Mouse (Mus musculus) frontal cortex, postnatal 10 days (tissue): ENCODE data around the gene Tfip11.

ENCODE experiments used
- DNase-seq, 2 experiments: peaks; one replicate each; pipeline ENCODE4 v3.0.0; 2022; ENCODE audit warnings: low spot score in 2 of 2, mixed read lengths in 1 of 2

The Tfip11 gene

DNA sequence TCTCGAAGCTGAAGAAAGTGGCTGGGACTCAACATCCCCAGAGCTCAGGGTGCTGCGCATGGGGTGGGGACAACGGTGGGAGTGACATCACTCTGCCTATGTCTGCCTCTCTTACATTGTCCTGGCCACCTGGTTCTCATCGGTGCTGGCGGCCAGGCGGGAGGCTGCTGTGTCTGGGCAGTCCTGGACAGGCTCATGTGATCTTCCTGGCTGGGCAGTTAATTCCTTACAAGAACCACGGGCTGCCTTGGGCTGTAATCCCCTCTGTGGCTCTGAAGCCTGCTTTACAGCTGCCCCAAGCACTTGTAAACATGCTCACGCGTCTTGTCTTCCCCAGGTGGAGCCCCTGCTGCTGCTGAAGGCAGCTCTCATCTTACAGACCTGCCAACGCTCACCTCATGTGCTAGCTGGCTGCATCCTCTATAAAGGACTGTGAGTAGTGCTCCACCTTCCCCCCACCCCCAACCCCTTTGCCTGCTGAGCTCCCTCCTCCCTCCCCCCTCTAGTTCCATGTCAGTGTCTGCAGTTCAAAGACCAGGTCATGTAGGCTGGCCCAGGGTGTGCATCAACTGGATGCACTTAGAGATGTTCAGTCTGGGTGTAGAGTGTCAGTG lies 38.1 kb downstream of the Tfip11 start:
- DNase-seq = no peak

DNA sequence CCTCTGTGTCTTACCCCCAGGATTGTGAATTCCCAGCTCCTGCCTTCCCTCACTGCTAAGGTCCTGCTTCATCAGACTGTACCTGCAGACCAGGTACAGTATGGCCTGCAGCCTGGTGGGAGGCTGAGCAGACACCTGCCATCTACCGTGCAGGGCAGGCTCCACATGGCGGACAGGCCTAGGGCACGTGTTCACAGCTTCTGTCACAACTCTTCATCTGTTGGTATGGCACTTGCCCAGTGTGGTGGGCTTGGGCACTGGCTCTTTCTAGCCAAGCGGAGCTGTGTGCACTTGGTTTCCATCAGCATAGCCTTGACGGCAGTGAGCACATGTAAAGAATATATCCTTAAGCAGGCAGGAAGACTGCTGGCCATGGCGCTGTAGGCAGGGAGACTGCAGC lies 40.7 kb downstream of the Tfip11 start:
- DNase-seq = no peak

DNA sequence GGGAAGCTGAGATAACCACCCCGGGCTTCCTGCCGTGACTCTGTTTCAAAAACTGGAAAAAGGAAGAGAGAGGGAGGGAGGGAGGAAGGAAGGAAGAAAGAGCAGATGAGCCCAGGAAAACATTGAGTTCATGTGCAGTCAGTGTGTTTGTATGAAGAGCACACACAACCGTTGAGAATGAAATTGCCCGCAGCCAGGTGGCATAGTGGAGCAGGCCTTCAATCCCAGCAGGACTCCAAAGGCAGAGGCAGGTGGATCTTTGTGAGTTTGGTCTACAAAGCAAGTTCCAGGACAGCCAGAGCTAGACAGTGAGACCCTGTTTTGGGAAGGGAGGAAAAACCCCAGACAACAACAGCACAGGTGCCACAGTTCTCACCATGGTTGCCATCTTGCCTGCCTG lies 41.2 kb downstream of the Tfip11 start:
- no peak for DNase-seq

DNA sequence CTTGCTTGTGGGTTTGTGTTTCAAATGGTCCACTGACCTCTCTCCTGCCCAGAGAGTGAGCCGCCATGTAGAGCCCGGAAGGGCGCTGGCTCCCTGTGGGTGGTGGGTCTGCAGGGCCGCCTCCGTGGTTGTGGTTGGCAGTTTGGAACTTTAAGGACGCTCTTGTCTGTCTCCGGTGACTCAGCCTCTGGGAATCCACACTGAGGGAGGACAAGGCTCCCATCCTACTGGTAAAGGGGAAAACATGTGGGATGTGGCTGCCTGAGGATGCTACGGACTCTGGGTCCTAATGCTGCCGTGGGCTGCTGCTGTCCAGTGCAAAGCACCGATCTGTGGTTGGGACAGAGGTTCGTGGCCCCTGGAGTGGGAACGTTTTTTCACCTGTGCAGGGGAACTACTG lies 41.8 kb downstream of the Tfip11 start:
- DNase-seq = no peak

DNA sequence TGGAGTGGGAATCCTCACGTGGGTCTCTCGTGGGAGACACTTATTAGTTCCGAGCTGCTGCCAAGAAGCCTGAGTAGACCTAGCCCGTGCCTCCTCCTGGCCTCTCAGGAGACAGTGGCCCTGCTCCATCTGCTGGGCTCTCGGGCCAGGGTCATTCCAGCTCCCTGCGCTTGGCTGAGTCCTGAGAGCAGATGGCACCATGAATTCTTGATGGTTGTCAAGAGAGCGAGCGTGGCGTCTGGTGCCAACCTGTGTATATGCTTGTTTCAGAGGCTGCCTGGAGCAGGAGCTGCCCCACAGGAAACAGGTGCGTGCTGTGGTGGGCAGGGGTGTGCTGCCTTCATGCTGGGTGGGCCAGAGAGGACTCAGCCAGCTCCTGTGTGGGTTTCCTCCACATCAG lies 42.5 kb downstream of the Tfip11 start:
- no peak for DNase-seq

DNA sequence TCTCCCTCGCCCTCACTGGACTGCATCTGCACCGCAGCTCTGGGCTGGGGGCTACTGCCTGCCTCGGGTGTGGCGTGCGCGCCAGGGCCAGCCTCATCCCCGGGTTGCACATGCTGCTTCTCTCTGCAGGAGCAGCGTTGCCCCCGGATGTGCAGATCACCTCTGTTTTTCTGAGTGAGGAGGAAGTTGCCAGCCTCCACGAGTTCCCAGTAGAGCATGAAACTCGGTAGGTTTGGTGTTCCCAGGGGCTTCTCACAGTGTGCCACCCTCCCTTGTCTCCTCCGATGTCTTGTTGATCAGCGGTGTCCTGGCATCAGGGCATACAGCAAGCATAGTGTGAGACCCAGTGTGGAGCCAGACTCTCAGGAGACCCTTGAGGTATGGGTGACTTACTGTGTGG lies 43.2 kb downstream of the Tfip11 start:
- no peak for DNase-seq

DNA sequence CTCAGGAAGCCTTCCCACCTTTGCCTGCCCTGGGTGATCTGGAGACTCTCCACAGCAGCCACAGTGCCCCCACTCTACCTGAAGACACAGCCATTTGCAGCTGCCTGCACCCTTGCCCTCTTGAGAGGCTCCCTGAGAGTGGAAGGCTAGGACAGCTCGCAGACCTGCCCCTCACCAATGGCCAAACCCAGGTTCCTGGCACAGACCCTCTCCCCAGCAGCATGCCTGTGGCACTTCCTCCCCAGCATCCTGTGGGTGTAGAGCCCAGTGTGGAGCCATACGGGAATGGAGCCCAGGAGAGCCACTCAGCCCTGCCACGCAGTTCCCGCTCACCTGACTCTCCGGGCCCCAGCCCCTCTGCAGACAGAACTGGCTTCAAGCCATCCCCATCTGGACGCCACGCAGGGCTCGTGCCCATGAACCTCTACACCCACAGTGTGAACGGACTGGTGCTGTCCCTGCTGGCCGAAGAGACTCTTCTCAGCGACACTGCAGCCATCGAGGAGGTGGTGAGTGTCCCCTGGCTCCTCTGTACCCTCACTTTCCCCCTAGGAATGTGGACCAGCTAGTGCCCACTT lies 44.2 kb downstream of the Tfip11 start:
- no peak for DNase-seq

DNA sequence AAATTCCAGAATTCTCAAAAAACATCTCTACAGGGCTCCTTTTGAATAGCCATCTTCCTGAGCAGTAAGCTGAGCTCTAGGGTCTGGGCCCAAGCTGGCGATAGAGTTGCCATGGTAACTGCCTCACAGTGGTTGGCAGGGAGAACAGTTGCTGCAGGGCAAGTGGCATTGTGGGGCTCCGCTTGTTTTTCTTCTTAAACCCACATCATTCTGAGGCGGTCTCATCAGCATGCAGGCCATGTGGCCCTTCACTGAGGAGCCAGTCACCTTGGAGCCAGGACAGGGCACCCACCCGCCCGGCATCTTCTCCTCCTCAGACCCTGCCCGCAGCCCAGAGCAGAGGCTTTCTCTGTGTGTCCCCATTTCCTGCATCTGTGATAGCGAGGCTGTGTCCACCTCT lies 45.8 kb downstream of the Tfip11 start:
- DNase-seq = peak; percentile 75 to 76

DNA sequence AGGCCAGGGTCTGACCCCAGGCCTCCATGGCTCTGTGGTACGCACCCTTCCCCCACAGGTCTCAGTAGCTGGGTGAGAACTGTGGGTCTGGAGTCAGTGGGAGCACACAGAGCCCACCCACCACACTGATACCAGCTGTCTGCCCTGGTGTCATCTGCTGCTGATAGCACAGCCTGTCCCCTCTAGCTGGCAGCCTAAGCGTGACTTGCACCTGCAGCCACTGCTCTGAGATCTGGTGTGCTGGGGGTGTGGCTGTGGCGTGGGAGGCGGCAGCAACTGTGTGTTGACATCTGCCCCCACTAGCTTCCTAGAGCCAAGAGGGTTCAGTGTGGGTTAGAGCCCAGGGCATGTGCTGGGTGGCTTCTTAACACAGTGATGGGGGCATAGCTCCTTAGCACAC lies 50.0 kb downstream of the Tfip11 start:
- no peak for DNase-seq

DNA sequence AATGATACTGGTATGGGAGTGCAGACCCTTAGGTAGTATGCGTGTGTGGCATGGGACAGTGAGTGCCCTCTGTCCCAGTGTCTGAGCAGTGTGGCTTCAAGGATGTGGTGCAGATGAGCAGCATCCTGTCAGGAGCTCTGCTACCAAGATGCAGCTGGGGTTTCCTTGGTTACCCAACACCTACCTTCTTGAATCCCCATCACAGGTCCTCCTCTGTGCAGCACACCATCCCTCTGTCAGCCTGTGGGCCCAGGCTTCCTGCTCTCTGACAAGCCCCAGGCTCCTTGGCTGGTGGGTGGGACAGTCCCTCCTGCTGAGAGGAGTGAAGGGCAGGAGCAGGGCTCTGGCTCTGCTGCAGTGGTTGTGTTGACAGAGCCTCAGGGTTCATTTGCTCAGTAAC lies 51.2 kb downstream of the Tfip11 start:
- DNase-seq = no peak

DNA sequence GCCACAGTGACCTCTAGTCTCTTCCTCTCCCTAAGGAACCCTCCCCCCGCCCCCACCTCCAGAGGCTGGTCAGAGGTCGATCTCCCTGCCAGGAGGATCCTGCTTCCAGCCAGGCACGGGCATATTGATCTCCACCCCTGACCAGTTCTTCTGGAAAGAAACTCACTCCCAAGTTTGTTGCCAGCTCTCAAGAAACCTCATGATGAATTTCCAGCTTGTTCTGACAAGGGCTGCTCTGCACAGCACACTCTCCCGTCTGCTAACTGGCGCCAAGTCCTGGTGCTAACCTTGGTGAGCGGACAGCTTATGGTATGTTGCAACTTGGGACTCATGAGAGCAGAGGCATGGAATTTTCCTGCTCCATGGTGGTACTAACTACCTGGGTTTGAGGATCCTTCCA lies 52.6 kb downstream of the Tfip11 start:
- no peak for DNase-seq

DNA sequence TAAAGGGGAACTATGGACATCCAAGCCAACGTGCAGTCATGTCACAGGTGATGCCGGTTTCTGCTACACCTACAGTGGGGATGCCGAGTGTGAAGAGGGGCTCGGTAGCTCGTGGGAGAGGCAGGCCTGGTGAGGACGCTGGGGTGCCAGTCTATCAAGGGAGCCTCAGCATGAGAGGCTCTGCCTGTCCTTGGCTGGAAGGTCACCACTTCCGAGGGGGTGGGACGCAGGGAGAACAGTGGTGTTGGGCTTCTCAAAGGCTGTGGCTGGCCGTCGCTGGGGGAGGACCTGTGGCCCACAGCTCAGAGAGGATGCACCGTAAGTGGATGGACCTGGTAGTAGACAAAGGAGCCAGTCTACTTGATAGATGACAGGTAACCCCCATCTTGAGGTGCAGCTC lies 55.0 kb downstream of the Tfip11 start:
- no peak for DNase-seq

DNA sequence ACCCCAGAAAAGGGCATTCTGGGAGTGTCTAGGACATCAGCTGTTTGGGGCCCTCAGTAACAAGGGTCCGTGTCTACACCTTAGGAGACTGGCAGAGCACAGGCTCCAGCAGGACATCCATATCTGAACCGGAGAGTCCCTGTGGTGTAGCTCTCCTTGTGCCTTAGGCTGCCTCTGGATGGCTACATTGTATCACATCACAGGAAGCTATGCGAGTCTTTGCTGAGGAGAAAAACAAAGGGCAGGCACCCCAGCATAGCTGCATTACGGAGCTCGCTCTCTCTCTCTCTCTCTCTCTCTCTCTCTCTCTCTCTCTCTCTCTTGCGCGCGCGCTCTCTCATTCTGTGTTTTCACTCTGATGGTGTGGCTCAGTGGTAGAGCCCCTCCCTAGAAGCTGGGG lies 55.9 kb downstream of the Tfip11 start:
- DNase-seq = no peak

DNA sequence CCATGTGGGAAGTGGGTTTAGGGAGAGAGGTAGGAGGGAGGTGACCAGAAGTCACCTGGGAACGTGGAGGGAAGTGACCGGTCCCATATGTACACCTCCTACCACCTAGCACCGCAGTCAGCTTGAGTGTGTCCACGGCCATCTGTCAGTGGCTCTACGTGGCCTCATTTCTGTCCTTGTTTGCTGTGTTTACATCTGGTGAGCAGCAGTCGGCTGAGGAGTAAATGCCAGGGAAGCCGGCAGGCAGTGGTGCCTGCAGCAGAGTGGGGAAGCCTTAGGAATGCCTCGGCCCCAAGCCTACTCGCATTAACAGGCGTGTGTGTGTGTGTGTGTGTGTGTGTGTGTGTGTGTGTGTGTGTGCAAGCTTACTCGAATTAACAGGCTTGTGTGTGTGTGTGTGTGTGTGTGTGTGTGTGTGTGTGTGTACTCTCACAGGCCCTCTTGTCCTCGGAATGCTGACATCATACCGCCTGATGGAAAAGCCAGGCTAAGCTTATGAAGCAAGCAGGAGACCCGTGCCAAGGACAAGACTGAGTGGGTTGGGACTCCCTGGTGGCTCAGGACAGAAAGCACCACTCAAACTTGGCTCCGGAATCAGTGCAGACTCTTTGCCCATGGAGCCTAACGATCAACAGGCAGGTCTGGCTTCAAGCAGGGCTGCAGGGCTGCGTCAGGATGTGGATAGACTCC lies 56.6 kb downstream of the Tfip11 start:
- DNase-seq = no peak

DNA sequence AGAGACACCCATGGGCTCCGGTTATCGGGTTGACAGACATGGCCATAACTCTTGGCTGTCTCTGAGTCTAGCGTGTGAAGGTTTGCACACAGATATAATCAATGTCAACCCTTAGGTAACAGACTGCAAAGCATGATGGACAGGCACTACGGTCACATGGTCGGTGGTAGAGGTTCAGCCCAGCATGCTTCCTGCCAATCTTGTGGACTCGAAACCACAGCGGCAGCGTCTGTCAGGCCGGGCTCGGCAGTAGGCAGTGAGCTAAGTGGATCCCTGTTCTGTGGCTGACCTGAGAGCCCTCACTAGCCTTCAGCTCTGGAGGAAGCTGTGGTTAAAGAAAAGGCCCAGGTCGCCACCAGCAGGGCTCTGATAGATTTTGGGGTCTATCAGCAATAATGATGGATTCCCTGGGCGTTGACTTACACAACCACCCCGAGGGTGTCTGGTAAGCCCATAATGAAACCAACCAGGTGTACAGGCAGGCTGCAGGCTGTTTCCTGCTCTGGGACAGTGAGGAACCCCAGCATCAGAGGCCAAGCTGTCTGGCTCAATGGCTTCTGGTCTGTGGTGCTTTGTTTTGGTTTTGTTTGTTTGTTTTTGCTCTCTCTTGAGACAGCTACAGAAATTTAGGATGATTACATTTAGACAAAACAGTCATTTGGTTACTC lies 58.8 kb downstream of the Tfip11 start:
- DNase-seq = no peak

DNA sequence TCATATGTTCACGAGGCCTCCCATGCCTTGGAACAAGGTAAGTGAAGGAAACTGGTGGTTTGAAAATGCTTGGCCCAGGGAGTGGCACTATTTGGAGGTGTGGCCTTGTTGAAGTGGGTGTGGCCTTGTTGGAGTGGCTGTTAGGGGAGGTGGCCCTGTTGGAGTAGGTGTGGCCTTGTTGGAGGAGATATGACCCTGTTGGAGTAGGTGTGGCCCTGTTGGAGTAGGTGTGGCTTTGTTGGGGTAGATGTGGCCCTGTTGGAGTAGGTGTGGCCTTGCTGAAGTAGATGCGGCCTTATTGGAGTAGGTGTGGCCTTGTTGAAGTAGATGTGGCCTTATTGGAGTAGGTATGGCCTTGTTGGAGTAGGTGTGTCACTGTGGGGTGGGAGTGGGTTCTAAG lies 59.8 kb downstream of the Tfip11 start:
- DNase-seq = no peak
